Mouse (Mus musculus): ENCODE results near the gene Gm20388. TPM values are rescaled to one million over a fixed set of nuclear protein-coding genes. Genes with fewer than 3 reads are reported as not detected.

The Gm20388 gene
- polyA plus RNA-seq, 2 experiments = 8.5 TPM; not detected in 1

DNA sequence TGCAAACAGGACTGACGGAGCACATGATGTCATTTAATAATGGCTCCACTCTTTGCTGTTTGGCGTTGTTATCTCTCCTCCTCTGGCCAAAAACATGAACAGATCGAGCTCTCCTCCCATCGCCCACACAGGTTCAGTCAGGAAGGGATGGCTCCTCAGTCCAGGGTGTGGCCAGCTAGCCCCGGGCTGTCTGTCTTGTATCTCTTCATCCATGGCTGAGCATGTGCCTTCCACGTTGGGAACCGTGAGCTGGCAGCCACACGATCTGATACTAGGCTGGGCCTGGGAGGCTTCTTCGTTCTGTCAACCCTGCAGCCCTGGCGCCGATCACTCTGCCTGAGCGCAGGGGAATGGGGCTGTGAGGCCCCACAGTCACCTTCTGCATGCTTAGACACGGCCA, 1248.2 kb downstream of the Gm20388 start:
- no peak for DNase-seq (ENCODE audit: low read depth in 3 of 3, low spot score in 3 of 3)
- WGBS (ENCODE audit: insufficient replicate concordance) = 47% methylated on average over 13 of the region's 13 CpGs
- ATAC-seq (ENCODE audit: insufficient read depth) = no peak

DNA sequence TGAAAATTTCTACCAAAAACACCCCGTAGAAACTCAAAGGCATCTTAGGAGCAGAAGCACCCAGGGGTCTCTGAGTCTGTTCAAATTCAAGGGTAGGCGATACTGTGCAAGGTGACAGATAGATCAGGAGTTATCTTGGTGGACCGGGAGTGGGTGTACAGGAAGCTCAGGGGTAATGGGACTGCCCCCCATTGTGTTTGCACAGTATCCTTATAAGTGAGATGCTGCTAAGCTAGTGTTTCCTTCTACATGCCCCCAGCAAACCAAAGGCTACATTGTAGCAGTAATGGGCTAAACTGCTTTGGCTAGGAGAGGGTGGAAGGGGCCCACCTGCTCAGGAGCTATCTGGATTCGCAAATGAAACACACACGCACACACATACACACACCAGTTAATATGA, 1250.8 kb downstream of the Gm20388 start:
- no peak overlapping the region for H3K9ac ChIP-seq (replicated peaks)
- no peaks in the 10 kb centered on the region for H3K36me3 ChIP-seq (replicated peaks; ENCODE audit: control insufficient read depth, insufficient read depth, low read depth)
- no peaks in the 10 kb centered on the region for H3K9me3 ChIP-seq (ENCODE audit: control insufficient read depth, low read length)
- no peak for ATAC-seq (ENCODE audit: insufficient read depth)
- no peaks in the 10 kb centered on the region; a peak in 1 of 4 replicates for H3K4me1 ChIP-seq (replicated peaks; ENCODE audit: control insufficient read depth in 2 of 2, insufficient read depth in 2 of 2, low read length in 1 of 2)
- H3K27me3 ChIP-seq (ENCODE audit: control insufficient read depth, insufficient read depth, low read length) = no peaks in the 10 kb centered on the region
- 51% methylated on average over 5 of the region's 5 CpGs for WGBS (ENCODE audit: insufficient replicate concordance)
- H3K4me2 ChIP-seq (ENCODE audit: low read depth) = no peak overlapping the region
- TF ChIP-seq CTCF (IDR thresholded peaks at IDR 0.05; ENCODE audit: low read depth) (no peak), EP300 (IDR thresholded peaks at IDR 0.05; ENCODE audit: low read depth) (no peak)
- H3K27ac ChIP-seq = no peak overlapping the region
- no peak for DNase-seq (ENCODE audit: low read depth in 3 of 3, low spot score in 3 of 3)
- H3K4me3 ChIP-seq (ENCODE audit: insufficient read depth in 1 of 2, low read depth in 2 of 2, low read length in 2 of 2) = no peak overlapping the region

More for the DNA sequence above, 1248.2 kb downstream of the Gm20388 start:
- H3K36me3 ChIP-seq (replicated peaks; ENCODE audit: control insufficient read depth, insufficient read depth, low read depth) = no peaks in the 10 kb centered on the region
- H3K9ac ChIP-seq (replicated peaks) = no peak overlapping the region
- H3K4me3 ChIP-seq (ENCODE audit: insufficient read depth in 1 of 2, low read depth in 2 of 2, low read length in 2 of 2) = no peak overlapping the region
- TF ChIP-seq EP300 (IDR thresholded peaks at IDR 0.05; ENCODE audit: low read depth) (no peak), CTCF (IDR thresholded peaks at IDR 0.05; ENCODE audit: low read depth) (no peak)
- no peaks in the 10 kb centered on the region for H3K4me1 ChIP-seq (replicated peaks; ENCODE audit: control insufficient read depth in 2 of 2, insufficient read depth in 2 of 2, low read length in 1 of 2)
- H3K27me3 ChIP-seq (ENCODE audit: control insufficient read depth, insufficient read depth, low read length) = no peaks in the 10 kb centered on the region
- H3K4me2 ChIP-seq (ENCODE audit: low read depth) = no peak overlapping the region
- no peaks in the 10 kb centered on the region for H3K9me3 ChIP-seq (ENCODE audit: control insufficient read depth, low read length)
- H3K27ac ChIP-seq = no peak overlapping the region

DNA sequence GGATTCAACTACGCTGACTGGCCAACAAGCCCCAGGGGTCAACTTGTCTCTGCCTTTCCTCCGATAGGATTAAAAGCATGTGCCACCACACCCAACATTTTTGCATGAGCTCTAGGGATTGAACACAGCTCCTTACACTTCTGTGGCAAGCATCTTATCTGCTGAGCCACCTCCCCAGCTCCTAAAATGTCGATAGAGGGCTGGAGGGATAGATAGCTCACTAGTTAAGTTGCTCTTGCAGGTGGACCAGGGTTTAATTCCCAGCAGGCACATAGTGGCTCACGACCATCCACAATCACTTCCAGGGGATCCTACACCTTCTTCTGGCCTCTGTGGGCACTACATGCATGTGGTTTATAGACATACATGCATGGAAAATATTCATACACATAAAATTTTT, 1251.8 kb downstream of the Gm20388 start:
- no peaks in the 10 kb centered on the region; a peak in 1 of 4 replicates for H3K4me1 ChIP-seq (replicated peaks; ENCODE audit: control insufficient read depth in 2 of 2, insufficient read depth in 2 of 2, low read length in 1 of 2)
- ATAC-seq (ENCODE audit: insufficient read depth) = no peak
- H3K9me3 ChIP-seq (ENCODE audit: control insufficient read depth, low read length) = no peaks in the 10 kb centered on the region
- no peaks in the 10 kb centered on the region for H3K36me3 ChIP-seq (replicated peaks; ENCODE audit: control insufficient read depth, insufficient read depth, low read depth)
- H3K4me2 ChIP-seq (ENCODE audit: low read depth) = no peak overlapping the region
- no peak overlapping the region for H3K9ac ChIP-seq (replicated peaks)
- H3K4me3 ChIP-seq (ENCODE audit: insufficient read depth in 1 of 2, low read depth in 2 of 2, low read length in 2 of 2) = no peak overlapping the region
- TF ChIP-seq CTCF (IDR thresholded peaks at IDR 0.05; ENCODE audit: low read depth) (no peak), EP300 (IDR thresholded peaks at IDR 0.05; ENCODE audit: low read depth) (no peak)
- H3K27ac ChIP-seq = no peak overlapping the region
- WGBS (ENCODE audit: insufficient replicate concordance) = 34% methylated on average over 4 of the region's 4 CpGs
- no peaks in the 10 kb centered on the region for H3K27me3 ChIP-seq (ENCODE audit: control insufficient read depth, insufficient read depth, low read length)
- DNase-seq (ENCODE audit: low read depth in 3 of 3, low spot score in 3 of 3) = no peak

DNA sequence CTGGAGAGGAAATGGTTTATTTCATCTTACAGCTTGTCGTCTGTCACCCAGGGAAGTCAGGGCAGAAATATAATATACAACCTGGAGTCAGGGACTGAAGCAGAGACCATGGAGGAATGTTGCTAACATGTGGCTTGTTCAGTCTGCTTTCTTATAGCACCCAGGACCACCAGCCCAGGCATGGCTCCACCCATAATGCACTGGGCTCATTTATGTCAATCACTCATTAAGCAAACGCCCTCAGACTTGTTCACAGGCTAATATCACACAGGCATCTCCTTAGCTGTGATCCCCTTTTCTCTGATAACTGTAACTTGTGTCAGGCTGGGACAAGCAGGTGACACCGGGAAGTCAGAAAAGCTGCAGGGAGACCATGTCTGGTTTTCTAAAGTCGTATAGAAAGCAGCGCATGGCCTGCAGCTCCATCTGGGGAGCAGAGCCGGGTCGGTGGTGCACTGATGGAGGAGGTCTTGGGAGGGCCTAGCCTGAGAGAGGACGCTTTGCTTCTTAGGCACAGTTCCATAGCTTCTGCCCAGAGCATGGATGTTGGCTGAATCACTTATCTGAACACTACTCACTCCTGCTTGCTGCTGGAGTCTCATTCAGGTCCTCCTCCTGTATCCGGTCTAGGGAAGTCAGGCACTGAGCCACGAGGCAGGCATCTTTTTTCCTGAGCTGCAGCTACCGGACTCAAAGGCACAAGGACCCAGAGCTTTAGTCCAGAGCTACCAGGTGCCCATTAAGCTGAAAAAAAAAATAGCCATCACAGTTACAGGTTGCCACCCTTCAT, 1252.5 kb downstream of the Gm20388 start:
- no peak overlapping the region for H3K9ac ChIP-seq (replicated peaks)
- H3K4me3 ChIP-seq (ENCODE audit: insufficient read depth in 1 of 2, low read depth in 2 of 2, low read length in 2 of 2) = no peak overlapping the region
- H3K27me3 ChIP-seq (ENCODE audit: control insufficient read depth, insufficient read depth, low read length) = no peaks in the 10 kb centered on the region
- DNase-seq (ENCODE audit: low read depth in 3 of 3, low spot score in 3 of 3) (no peak), ATAC-seq (ENCODE audit: insufficient read depth) (no peak)
- H3K4me2 ChIP-seq (ENCODE audit: low read depth) = no peak overlapping the region
- no peaks in the 10 kb centered on the region for H3K36me3 ChIP-seq (replicated peaks; ENCODE audit: control insufficient read depth, insufficient read depth, low read depth)
- no peaks in the 10 kb centered on the region; a peak in 1 of 4 replicates for H3K4me1 ChIP-seq (replicated peaks; ENCODE audit: control insufficient read depth in 2 of 2, insufficient read depth in 2 of 2, low read length in 1 of 2)
- 55% methylated on average over 11 of the region's 11 CpGs for WGBS (ENCODE audit: insufficient replicate concordance)
- no peak overlapping the region for H3K27ac ChIP-seq
- TF ChIP-seq CTCF (IDR thresholded peaks at IDR 0.05; ENCODE audit: low read depth) = no peak
- no peak for TF ChIP-seq EP300 (IDR thresholded peaks at IDR 0.05; ENCODE audit: low read depth)
- H3K9me3 ChIP-seq (ENCODE audit: control insufficient read depth, low read length) = no peaks in the 10 kb centered on the region

DNA sequence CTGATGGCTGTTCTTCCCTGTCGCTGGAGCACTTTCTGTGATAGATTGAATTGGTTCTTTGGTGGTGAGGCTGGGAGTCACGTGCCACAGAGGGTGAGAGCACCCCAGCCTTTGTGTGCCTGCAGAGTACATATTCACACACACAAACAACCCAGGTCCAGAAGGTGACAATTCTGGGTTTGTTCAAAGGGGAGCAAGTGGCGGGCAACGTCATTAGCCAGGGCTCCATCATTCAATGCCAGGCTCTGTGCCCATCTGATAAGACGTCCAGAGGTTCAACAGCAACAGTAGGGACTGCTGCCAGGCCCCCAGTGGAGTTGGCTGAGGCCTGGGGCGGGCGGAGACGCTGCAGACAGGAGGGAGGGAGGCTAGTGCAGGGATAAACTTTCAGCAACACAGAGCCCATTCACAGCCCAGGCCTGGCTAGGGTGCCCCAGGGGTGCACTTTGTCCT, 1253.4 kb downstream of the Gm20388 start:
- TF ChIP-seq EP300 (IDR thresholded peaks at IDR 0.05; ENCODE audit: low read depth) (no peak), CTCF (IDR thresholded peaks at IDR 0.05; ENCODE audit: low read depth) (no peak)
- Histone ChIP-seq H3K4me1 (replicated peaks; ENCODE audit: control insufficient read depth in 2 of 2, insufficient read depth in 2 of 2, low read length in 1 of 2) (no peaks in the 10 kb centered on the region; a peak in 1 of 4 replicates), H3K27me3 (ENCODE audit: control insufficient read depth, insufficient read depth, low read length) (no peaks in the 10 kb centered on the region), H3K4me2 (ENCODE audit: low read depth) (no peak overlapping the region), H3K4me3 (ENCODE audit: insufficient read depth in 1 of 2, low read depth in 2 of 2, low read length in 2 of 2) (no peak overlapping the region), H3K27ac (no peak overlapping the region), H3K36me3 (replicated peaks; ENCODE audit: control insufficient read depth, insufficient read depth, low read depth) (no peaks in the 10 kb centered on the region), H3K9me3 (ENCODE audit: control insufficient read depth, low read length) (no peaks in the 10 kb centered on the region), H3K9ac (replicated peaks) (no peak overlapping the region)
- no peak for DNase-seq (ENCODE audit: low read depth in 3 of 3, low spot score in 3 of 3)
- 40% methylated on average over 8 of the region's 8 CpGs for WGBS (ENCODE audit: insufficient replicate concordance)
- no peak for ATAC-seq (ENCODE audit: insufficient read depth)

Data from liver, embryonic 14.5 days (tissue).